Mouse (Mus musculus) central nervous system, embryonic 11.5 days (tissue): ENCODE data around the gene Kcnj11. TPM values are rescaled to one million over a fixed set of nuclear protein-coding genes. Genes with fewer than 3 reads are reported as not detected.

Source experiments
- polyA plus RNA-seq: library from polyadenylated mRNA; depleted of rRNA; stranded (reverse); fragments of >200 nt; gene quantifications from 2 replicates; pipeline ENCODE4 v1.2.3, GENCODE M21; 2012; rRNA removed

Kcnj11 gene
- polyA plus RNA-seq: 0.71 and 1.8 TPM in 2 replicates

GRCm38 (mm10) chr7:46100563-46100962 lies at the start of gene Kcnj11:
TSS of gene Kcnj11 (minus strand) at chr7:46100764.

Other genes with a start within 250 kb of the Kcnj11 start
- gene Kdelr1, start 228.0 kb downstream of the Kcnj11 start, polyA plus RNA-seq: 69.6 and 180 TPM in 2 replicates
- 2.4 and 2.7 TPM in 2 replicates for gene Grin2d, start 222.4 kb downstream of the Kcnj11 start, polyA plus RNA-seq
- gene Syngr4, start 204.1 kb downstream of the Kcnj11 start, polyA plus RNA-seq: 0.26 and 0.89 TPM in 2 replicates
- 9.7 and 11.8 TPM in 2 replicates for gene Tmem143, start 203.8 kb downstream of the Kcnj11 start, polyA plus RNA-seq
- 13.4 and 29.4 TPM in 2 replicates for gene Emp3, start 179.4 kb downstream of the Kcnj11 start, polyA plus RNA-seq
- 5.4 and 5.8 TPM in 2 replicates for gene Ccdc114, start 176.7 kb downstream of the Kcnj11 start, polyA plus RNA-seq
- 1.0 and 1.4 TPM in 2 replicates for gene Abcc6, start 70.5 kb downstream of the Kcnj11 start, polyA plus RNA-seq
- 32.7 and 33.3 TPM in 2 replicates for gene Nomo1, start 67.1 kb downstream of the Kcnj11 start, polyA plus RNA-seq
- gene Abcc8, start 79.3 kb upstream of the Kcnj11 start, polyA plus RNA-seq: 1.7 and 2.1 TPM in 2 replicates
- gene Ush1c, start 137.7 kb upstream of the Kcnj11 start, polyA plus RNA-seq: 1.9 and 2.7 TPM in 2 replicates
- 0.08 and 0.36 TPM in 2 replicates for gene Otog, start 140.2 kb upstream of the Kcnj11 start, polyA plus RNA-seq